Mouse (Mus musculus): ENCODE measurements around the gene Rac3.
"Not testable (repeated sequence)": the region's sequence is repeated elsewhere in the genome, so short reads cannot be mapped to it uniquely, and the experiment has no call there.

The Rac3 gene

GRCm38 (mm10) chr11:120730331-120730870 is 9.1 kb downstream of the Rac3 start:
- no peak for DNase-seq

GRCm38 (mm10) chr11:120731395-120731794 is 10.1 kb downstream of the Rac3 start:
- no peak for DNase-seq

GRCm38 (mm10) chr11:120731858-120732680 is 10.8 kb downstream of the Rac3 start, which contains the start of gene Cbr2:
Cbr2 (minus strand) TSS chr11:120732114.
- no peak for DNase-seq

GRCm38 (mm10) chr11:120733521-120733920 is 12.3 kb downstream of the Rac3 start:
- DNase-seq: no peak

- DNase-seq: no peak
Observed at GRCm38 (mm10) chr11:120736424-120736823, 15.2 kb downstream of the Rac3 start.

- no peak for DNase-seq
Observed at GRCm38 (mm10) chr11:120740981-120741380, 19.7 kb downstream of the Rac3 start.

GRCm38 (mm10) chr11:120744121-120744701 is 22.9 kb downstream of the Rac3 start:
- DNase-seq: no peak

- no peak for DNase-seq
Observed at GRCm38 (mm10) chr11:120747974-120748373, 26.7 kb downstream of the Rac3 start.

GRCm38 (mm10) chr11:120749430-120749829 is 28.2 kb downstream of the Rac3 start:
- DNase-seq: no peak

GRCm38 (mm10) chr11:120751606-120752005 is 30.3 kb downstream of the Rac3 start:
- DNase-seq: no peak

- no peak for DNase-seq
Observed at GRCm38 (mm10) chr11:120760236-120760635, 39.0 kb downstream of the Rac3 start.

- no peak for DNase-seq
Observed at GRCm38 (mm10) chr11:120761811-120762671, 40.8 kb downstream of the Rac3 start.

- not testable (repeated sequence) for DNase-seq
Observed at GRCm38 (mm10) chr11:120762672-120763041, 41.4 kb downstream of the Rac3 start, which contains the start of gene Hmga1b. Hmga1b (plus strand) TSS chr11:120762794.

GRCm38 (mm10) chr11:120763121-120763999 is 42.1 kb downstream of the Rac3 start:
- not testable (repeated sequence) for DNase-seq

- not testable (repeated sequence) for DNase-seq
Observed at GRCm38 (mm10) chr11:120767023-120767422, 45.8 kb downstream of the Rac3 start.

- no peak for DNase-seq
Observed at GRCm38 (mm10) chr11:120768206-120768605, 46.9 kb downstream of the Rac3 start.

- DNase-seq: no peak
Observed at GRCm38 (mm10) chr11:120772749-120773148, 51.5 kb downstream of the Rac3 start.
